Mouse (Mus musculus) cerebellum, postnatal 25 days (tissue): ENCODE results near the gene Phgdh.
A peak's percentile ranks its signal among the peaks of the same experiment; 100 is the strongest.

ENCODE experiments used
- DNase-seq, 2 experiments: peaks; one replicate each; pipeline ENCODE4 v3.0.0; 2021; ENCODE audit warnings: mixed read lengths in 2 of 2

The Phgdh gene

GRCm38 (mm10) chr3:98283205-98283604, 56.6 kb downstream of the Phgdh start:
- DNase-seq: no peak

GRCm38 (mm10) chr3:98282422-98282821, 57.4 kb downstream of the Phgdh start:
- no peak for DNase-seq

GRCm38 (mm10) chr3:98280933-98281678, 58.7 kb downstream of the Phgdh start:
- DNase-seq: peak; percentile 52 to 72

- peak in 1 of 2 experiments; percentile 15 for DNase-seq
Measured at GRCm38 (mm10) chr3:98280204-98280932, 59.4 kb downstream of the Phgdh start, which contains the start of gene Hmgcs2. Hmgcs2 (plus strand) TSS chr3:98280435.

GRCm38 (mm10) chr3:98279682-98280081, 60.1 kb downstream of the Phgdh start:
- DNase-seq: no peak

GRCm38 (mm10) chr3:98273623-98274398, 66.0 kb downstream of the Phgdh start:
- DNase-seq: no peak

GRCm38 (mm10) chr3:98267249-98267651, 72.5 kb downstream of the Phgdh start:
- DNase-seq: no peak
